In the genomic region with DNA sequence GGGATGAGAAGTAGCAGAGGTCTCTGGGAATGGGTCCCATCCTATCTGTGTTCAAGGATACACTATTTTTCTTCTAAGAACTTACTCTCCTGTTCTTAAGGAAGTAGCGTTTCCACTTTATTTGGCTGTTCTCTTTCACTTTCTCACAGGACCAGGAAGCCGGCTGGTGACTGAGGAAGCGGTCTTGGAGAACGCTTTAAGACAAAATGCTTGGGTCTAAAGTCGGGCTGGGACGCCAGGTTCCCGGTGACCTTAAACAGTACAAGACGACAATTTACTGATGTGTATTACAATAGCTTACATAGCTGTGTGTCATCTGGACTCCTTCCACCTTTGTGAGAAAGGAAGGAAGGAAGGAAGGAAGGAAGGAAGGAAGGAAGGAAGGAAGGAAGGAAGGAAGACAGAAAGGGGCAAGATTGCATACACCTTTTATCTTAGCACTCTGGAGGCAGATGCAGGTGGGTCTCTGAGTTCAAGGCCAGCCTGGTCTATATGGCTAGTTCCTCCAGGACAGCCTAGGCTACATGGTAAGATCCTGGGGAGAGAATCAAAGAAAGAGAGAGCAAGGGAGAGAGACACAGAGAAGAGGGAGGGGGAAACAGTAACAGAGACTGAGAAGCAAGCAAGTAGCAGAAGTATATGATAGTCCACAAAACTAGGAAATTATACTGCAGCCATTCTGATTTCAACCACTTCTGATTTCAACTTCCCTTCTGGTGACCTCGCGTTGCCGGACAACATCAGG, we compare ENCODE assay signal across 8 mouse cellular contexts. TPM values are rescaled to one million over a fixed set of nuclear protein-coding genes. Genes with fewer than 3 reads are reported as not detected.
DNase-seq lines count a peak whose midpoint lies in the region; ATAC-seq and TF ChIP-seq lines count a peak whose summit lies in the region.

No protein-coding gene starts in this region.

- H3K4me2 ChIP-seq in lung, embryonic 14.5 days = peak overlapping the region; percentile 70
- H3K4me2 ChIP-seq in forebrain, embryonic 11.5 days (ENCODE audit: low read depth, low read length, severe bottlenecking) = peak overlapping the region; percentile 43; the same call in 1 of the 2 replicates
- H3K4me2 ChIP-seq in neural tube, embryonic 14.5 days (ENCODE audit: low read depth, low read length) = peak overlapping the region; percentile 60

- H3K4me1 ChIP-seq in lung, embryonic 14.5 days (ENCODE audit: insufficient read depth) = 0 out of 2 replicates have a peak, but pooled peaks cover 5% of the 10 kb centered on the region
- peaks cover 6% of the 10 kb centered on the region; the same call in 1 of the 2 replicates for H3K4me1 ChIP-seq in forebrain, embryonic 11.5 days (replicated peaks; ENCODE audit: control insufficient read depth, insufficient read depth, low read length)
- H3K4me1 ChIP-seq in limb, embryonic 10.5 days = peaks cover 12% of the 10 kb centered on the region
- H3K4me1 ChIP-seq in neural tube, embryonic 14.5 days (ENCODE audit: control insufficient read depth, insufficient read depth, low read length) = 0 out of 2 replicates have a peak, but pooled peaks cover 6% of the 10 kb centered on the region

- H3K27ac ChIP-seq in lung, embryonic 14.5 days (ENCODE audit: low read depth) = peak overlapping the region; percentile 61; the same call in 1 of the 2 replicates
- no peak overlapping the region for H3K27ac ChIP-seq in forebrain, embryonic 11.5 days (ENCODE audit: low read depth, low read length)
- peak overlapping the region; percentile 85 for H3K27ac ChIP-seq in limb, embryonic 10.5 days
- no peak overlapping the region for H3K27ac ChIP-seq in neural tube, embryonic 14.5 days (ENCODE audit: low read depth, low read length)

- no peak; the same call in 1 of the 2 replicates for ATAC-seq in lung, embryonic 14.5 days (ENCODE audit: insufficient read depth)
- no peak for ATAC-seq in forebrain, embryonic 11.5 days (replicated peaks; ENCODE audit: low FRiP score)
- peak; percentile 57 for ATAC-seq in neural tube, embryonic 14.5 days (ENCODE audit: low read depth)

- WGBS in lung, embryonic 14.5 days = 64% methylated on average over 11 of the region's 11 CpGs
- WGBS in forebrain, embryonic 11.5 days = 68% methylated on average over 11 of the region's 11 CpGs
- WGBS in limb, embryonic 10.5 days = 66% methylated on average over 11 of the region's 11 CpGs
- 70% methylated on average over 11 of the region's 11 CpGs for WGBS in neural tube, embryonic 14.5 days

- peak overlapping the region; percentile 69 for H3K4me3 ChIP-seq in lung, embryonic 14.5 days (ENCODE audit: low read depth, low read length)
- peak overlapping the region; percentile 64 for H3K4me3 ChIP-seq in forebrain, embryonic 11.5 days (ENCODE audit: low read depth, low read length)
- H3K4me3 ChIP-seq in limb, embryonic 10.5 days = peak overlapping the region; percentile 66
- peak overlapping the region; percentile 55 for H3K4me3 ChIP-seq in neural tube, embryonic 14.5 days (ENCODE audit: low read depth, low read length)

- H3K9me3 ChIP-seq in lung, embryonic 14.5 days (ENCODE audit: low read depth, low read length) = no peaks in the 10 kb centered on the region
- H3K9me3 ChIP-seq in forebrain, embryonic 11.5 days (ENCODE audit: control insufficient read depth, low read length) = no peaks in the 10 kb centered on the region
- H3K9me3 ChIP-seq in limb, embryonic 10.5 days (replicated peaks) = no peaks in the 10 kb centered on the region
- H3K9me3 ChIP-seq in neural tube, embryonic 14.5 days (ENCODE audit: control insufficient read depth, low read length) = no peaks in the 10 kb centered on the region

- H3K27me3 ChIP-seq in lung, embryonic 14.5 days (ENCODE audit: insufficient read depth, low read length) = no peaks in the 10 kb centered on the region
- no peaks in the 10 kb centered on the region for H3K27me3 ChIP-seq in forebrain, embryonic 11.5 days (ENCODE audit: control insufficient read depth, insufficient read depth, low read length)
- no peaks in the 10 kb centered on the region for H3K27me3 ChIP-seq in limb, embryonic 10.5 days (ENCODE audit: low read depth, poor library complexity, severe bottlenecking)
- no peaks in the 10 kb centered on the region for H3K27me3 ChIP-seq in neural tube, embryonic 14.5 days (ENCODE audit: control insufficient read depth, insufficient read depth, low read length)

- peaks cover 13% of the 10 kb centered on the region for H3K36me3 ChIP-seq in lung, embryonic 14.5 days (ENCODE audit: insufficient read depth)
- peaks cover 5% of the 10 kb centered on the region; the same call in 1 of the 2 replicates for H3K36me3 ChIP-seq in forebrain, embryonic 11.5 days (ENCODE audit: control insufficient read depth, insufficient read depth, low read length)
- peaks cover 22% of the 10 kb centered on the region for H3K36me3 ChIP-seq in limb, embryonic 10.5 days
- peaks cover 13% of the 10 kb centered on the region; the same call in 1 of the 2 replicates for H3K36me3 ChIP-seq in neural tube, embryonic 14.5 days (ENCODE audit: control insufficient read depth, insufficient read depth, low read length)

- no peak for DNase-seq in lung, embryonic 14.5 days
- DNase-seq in lung, postnatal 14 days = no peak
- no peak for DNase-seq in forebrain, embryonic 11.5 days (ENCODE audit: low spot score)
- no peak for DNase-seq in limb, embryonic 10.5 days (ENCODE audit: low spot score)
- no peak for DNase-seq in ovary, adult 18-20 months (ENCODE audit: low spot score)
- DNase-seq in layer of hippocampus, adult 9-10 months (ENCODE audit: low spot score) = no peak
- DNase-seq in right cerebral cortex, postnatal 25 days = no peak

- peak overlapping the region; percentile 81; the same call in 1 of the 2 replicates for H3K9ac ChIP-seq in lung, embryonic 14.5 days
- peak overlapping the region; percentile 46 for H3K9ac ChIP-seq in forebrain, embryonic 11.5 days (ENCODE audit: low read length)
- H3K9ac ChIP-seq in neural tube, embryonic 14.5 days (replicated peaks; ENCODE audit: low read depth, low read length) = no peak overlapping the region

- no peak for TF ChIP-seq CTCF in lung, embryonic 14.5 days (IDR thresholded peaks at IDR 0.05; ENCODE audit: low read depth)

RNA-seq across cellular contexts. Expression of gene Ctu1, which starts 0.6 kb away (rescaled TPM):
- polyA plus RNA-seq in lung, embryonic 14.5 days (2014; fragmentation: Nextera tagmentation; extraction: Ambion mirVana) = 10.8 TPM in 2 replicates
- 13.7 and 14.3 TPM in 2 replicates for polyA plus RNA-seq in forebrain, embryonic 11.5 days (2014; fragmentation: Nextera tagmentation; extraction: Ambion mirVana)
- 21.3 and 21.6 TPM in 2 replicates for polyA plus RNA-seq in limb, embryonic 10.5 days (2016; fragmentation: Nextera tagmentation; extraction: Ambion mirVana)
- polyA plus RNA-seq in neural tube, embryonic 14.5 days (2014; fragmentation: Nextera tagmentation; extraction: Ambion mirVana) = 14.4 and 15.0 TPM in 2 replicates

RNA-seq across cellular contexts. Expression of gene Siglece, which starts 11.3 kb away (rescaled TPM):
- 0.62 and 1.1 TPM in 2 replicates for polyA plus RNA-seq in lung, embryonic 14.5 days (2014; fragmentation: Nextera tagmentation; extraction: Ambion mirVana)
- 0.32 and 0.67 TPM in 2 replicates for polyA plus RNA-seq in forebrain, embryonic 11.5 days (2014; fragmentation: Nextera tagmentation; extraction: Ambion mirVana)
- polyA plus RNA-seq in limb, embryonic 10.5 days (2016; fragmentation: Nextera tagmentation; extraction: Ambion mirVana) = 0.21 TPM in 1 of 2 replicates, not detected in the other
- polyA plus RNA-seq in neural tube, embryonic 14.5 days (2014; fragmentation: Nextera tagmentation; extraction: Ambion mirVana) = 0.15 and 0.33 TPM in 2 replicates

RNA-seq across cellular contexts. Expression of gene Klk14, which starts 19.0 kb away (rescaled TPM):
- not detected in 2 replicates for polyA plus RNA-seq in lung, embryonic 14.5 days (2014; fragmentation: Nextera tagmentation; extraction: Ambion mirVana)
- not detected in 2 replicates for polyA plus RNA-seq in forebrain, embryonic 11.5 days (2014; fragmentation: Nextera tagmentation; extraction: Ambion mirVana)
- polyA plus RNA-seq in limb, embryonic 10.5 days (2016; fragmentation: Nextera tagmentation; extraction: Ambion mirVana) = not detected in 2 replicates
- not detected in 2 replicates for polyA plus RNA-seq in neural tube, embryonic 14.5 days (2014; fragmentation: Nextera tagmentation; extraction: Ambion mirVana)

RNA-seq across cellular contexts. Expression of gene Ceacam18, which starts 36.7 kb away (rescaled TPM):
- not detected in 2 replicates for polyA plus RNA-seq in lung, embryonic 14.5 days (2014; fragmentation: Nextera tagmentation; extraction: Ambion mirVana)
- not detected in 2 replicates for polyA plus RNA-seq in forebrain, embryonic 11.5 days (2014; fragmentation: Nextera tagmentation; extraction: Ambion mirVana)
- not detected in 2 replicates for polyA plus RNA-seq in limb, embryonic 10.5 days (2016; fragmentation: Nextera tagmentation; extraction: Ambion mirVana)
- 0.13 and 0.20 TPM in 2 replicates for polyA plus RNA-seq in neural tube, embryonic 14.5 days (2014; fragmentation: Nextera tagmentation; extraction: Ambion mirVana)

RNA-seq across cellular contexts. Expression of gene Klk13, which starts 41.1 kb away (rescaled TPM):
- polyA plus RNA-seq in lung, embryonic 14.5 days (2014; fragmentation: Nextera tagmentation; extraction: Ambion mirVana) = 1.3 and 1.7 TPM in 2 replicates
- polyA plus RNA-seq in forebrain, embryonic 11.5 days (2014; fragmentation: Nextera tagmentation; extraction: Ambion mirVana) = 0.40 TPM in 1 of 2 replicates, not detected in the other
- 0.73 and 0.94 TPM in 2 replicates for polyA plus RNA-seq in limb, embryonic 10.5 days (2016; fragmentation: Nextera tagmentation; extraction: Ambion mirVana)
- 0.11 TPM in 1 of 2 replicates, not detected in the other for polyA plus RNA-seq in neural tube, embryonic 14.5 days (2014; fragmentation: Nextera tagmentation; extraction: Ambion mirVana)

Comparison
In these comparisons a context has a peak if more than half of its experiments do, and no peak if none do; other contexts are left out.
1. H3K27ac ChIP-seq: peak in lung, embryonic 14.5 days (single experiment) and limb, embryonic 10.5 days (single experiment); none in forebrain, embryonic 11.5 days (single experiment) and neural tube, embryonic 14.5 days (single experiment).
2. Peak in every context shown above with its lines, with median percentiles within 50 percentile points of each other: H3K4me2 ChIP-seq and H3K4me3 ChIP-seq.